8 mouse cellular contexts compared by ENCODE assay signal in genomic region chr6:32328028-32328427, GRCm38 (mm10).
DNase-seq lines count a peak whose midpoint lies in the region; ATAC-seq lines count a peak whose summit lies in the region.

No protein-coding gene starts in this region.

- H3K9me3 ChIP-seq in limb, embryonic 10.5 days (replicated peaks), result no peaks in the 10 kb centered on the region
- H3K9me3 ChIP-seq in stomach, embryonic 15.5 days, result no peaks in the 10 kb centered on the region

- H3K4me2 ChIP-seq in stomach, embryonic 15.5 days, result no peak overlapping the region

- DNase-seq in urinary bladder, adult 18-20 months (ENCODE audit: low spot score in 2 of 2), result peak; percentile 50 to 59
- no peak for DNase-seq in urinary bladder, postnatal 10 days (ENCODE audit: low spot score)
- DNase-seq in embryo, embryonic 11.5 days (ENCODE audit: low read depth, low spot score), result peak; percentile 61
- DNase-seq in gastrocnemius, postnatal 4 days (ENCODE audit: low spot score in 2 of 2), result peak; percentile 41 to 66
- peak; percentile 80 for DNase-seq in kidney, adult 18-20 months
- peak; percentile 86 for DNase-seq in limb, embryonic 10.5 days (ENCODE audit: low spot score)

- H3K4me3 ChIP-seq in limb, embryonic 10.5 days, result no peak overlapping the region
- no peak overlapping the region for H3K4me3 ChIP-seq in stomach, embryonic 15.5 days (replicated peaks)

- no peaks in the 10 kb centered on the region for H3K36me3 ChIP-seq in limb, embryonic 10.5 days
- no peaks in the 10 kb centered on the region for H3K36me3 ChIP-seq in stomach, embryonic 15.5 days

- H3K4me1 ChIP-seq in limb, embryonic 10.5 days, result peaks cover 33% of the 10 kb centered on the region
- H3K4me1 ChIP-seq in stomach, embryonic 15.5 days, result no peaks in the 10 kb centered on the region

- 3% methylated on average over 8 of the region's 8 CpGs for WGBS in limb, embryonic 10.5 days
- WGBS in stomach, embryonic 15.5 days, result 3% methylated on average over 8 of the region's 8 CpGs

- 0 out of 2 replicates have a peak, but pooled peaks have one; percentile 53 for ATAC-seq in monocyte, adult 5-6 weeks (replicated peaks; ENCODE audit: insufficient number of reproducible peaks, low FRiP score, low TSS enrichment, poor library complexity, severe bottlenecking)
- peak; percentile 60; the same call in 1 of the 2 replicates for ATAC-seq in stomach, embryonic 15.5 days (ENCODE audit: insufficient read depth, low FRiP score, low read depth)

- no peak overlapping the region for H3K9ac ChIP-seq in stomach, embryonic 15.5 days

- H3K27ac ChIP-seq in limb, embryonic 10.5 days, result no peak overlapping the region
- no peak overlapping the region for H3K27ac ChIP-seq in stomach, embryonic 15.5 days

- H3K27me3 ChIP-seq in limb, embryonic 10.5 days (ENCODE audit: low read depth, poor library complexity, severe bottlenecking), result peaks cover 30% of the 10 kb centered on the region; the same call in 1 of the 2 replicates
- 0 out of 2 replicates have a peak, but pooled peaks cover 5% of the 10 kb centered on the region for H3K27me3 ChIP-seq in stomach, embryonic 15.5 days (replicated peaks)
